In genomic region chr19:29151443-29151842, GRCm38 (mm10) we compare ENCODE assay signal across 29 mouse cellular contexts.
"Had no signal": no experiment of that assay in that cellular context is flagged by ENCODE, and none has a peak within 500 bp of the region (broad histone marks: within the 10 kb centered on the region; RNA-seq: fewer than 3 reads in every experiment).

No protein-coding gene starts in this region.

- H3K4me3 ChIP-seq: heart, embryonic 13.5 days; heart, embryonic 15.5 days; hindbrain, embryonic 10.5 days; hindbrain, embryonic 12.5 days; hindbrain, embryonic 13.5 days; hindbrain, embryonic 15.5 days; intestine, embryonic 15.5 days; kidney, embryonic 15.5 days; layer of hippocampus, adult 2 months; left cerebral cortex, adult 2 months had no signal

- H3K9me3 ChIP-seq: heart, embryonic 13.5 days; heart, embryonic 15.5 days; hindbrain, embryonic 10.5 days; hindbrain, embryonic 12.5 days; hindbrain, embryonic 13.5 days; hindbrain, embryonic 15.5 days; intestine, embryonic 15.5 days; kidney, embryonic 15.5 days had no signal

- H3K27me3 ChIP-seq: heart, embryonic 13.5 days; heart, embryonic 15.5 days; hindbrain, embryonic 12.5 days; hindbrain, embryonic 13.5 days; hindbrain, embryonic 15.5 days; intestine, embryonic 15.5 days; kidney, embryonic 15.5 days had no signal

- H3K36me3 ChIP-seq: heart, embryonic 13.5 days; heart, embryonic 15.5 days; hindbrain, embryonic 12.5 days; hindbrain, embryonic 13.5 days; hindbrain, embryonic 15.5 days; intestine, embryonic 15.5 days; kidney, embryonic 15.5 days had no signal

- H3K4me1 ChIP-seq: heart, embryonic 13.5 days; heart, embryonic 15.5 days; hindbrain, embryonic 12.5 days; hindbrain, embryonic 15.5 days; intestine, embryonic 15.5 days had no signal

- H3K27ac ChIP-seq: heart, embryonic 13.5 days; heart, embryonic 15.5 days; hindbrain, embryonic 10.5 days; hindbrain, embryonic 12.5 days; hindbrain, embryonic 13.5 days; hindbrain, embryonic 14.5 days; hindbrain, embryonic 15.5 days; hindbrain, postnatal 0 days; intestine, embryonic 15.5 days; kidney, embryonic 15.5 days; kidney, postnatal 0 days; layer of hippocampus, adult 2 months; left cerebral cortex, adult 2 months had no signal

- H3K4me2 ChIP-seq: heart, embryonic 13.5 days; heart, embryonic 15.5 days; hindbrain, embryonic 12.5 days; hindbrain, embryonic 13.5 days; hindbrain, embryonic 14.5 days; hindbrain, embryonic 15.5 days; intestine, embryonic 15.5 days; kidney, embryonic 15.5 days had no signal

- DNase-seq: heart, postnatal 10 days; heart, postnatal 14 days; heart, postnatal 36 days; heart, postnatal 4 days; kidney, adult 11 months; kidney, adult 18-20 months; kidney, adult 2 months; kidney, adult 8-10 months; kidney, adult 9 months; kidney, postnatal 10 days; kidney, postnatal 14 days; kidney, postnatal 25 days; kidney, postnatal 36 days; kidney, postnatal 4 days; layer of hippocampus, adult 9-11 months; layer of hippocampus, postnatal 36 days had no signal

- H3K9ac ChIP-seq: heart, embryonic 13.5 days; heart, embryonic 15.5 days; hindbrain, embryonic 12.5 days; hindbrain, embryonic 13.5 days; hindbrain, embryonic 14.5 days; hindbrain, embryonic 15.5 days; intestine, embryonic 15.5 days; kidney, embryonic 15.5 days had no signal
